Mouse (Mus musculus) liver (tissue): ENCODE measurements at regions not wholly inside any gene's neighbourhood (a gene's known extent, or its start where the extent isn't known, plus 50 kb on each side); places are given as distances from the start of the nearest gene placed in this dataset.

Experiments
- DNase-seq: peaks from one replicate; pipeline ENCODE4 v3.0.0-alpha.2; 2020; ENCODE audit warnings: mixed read lengths

DNA sequence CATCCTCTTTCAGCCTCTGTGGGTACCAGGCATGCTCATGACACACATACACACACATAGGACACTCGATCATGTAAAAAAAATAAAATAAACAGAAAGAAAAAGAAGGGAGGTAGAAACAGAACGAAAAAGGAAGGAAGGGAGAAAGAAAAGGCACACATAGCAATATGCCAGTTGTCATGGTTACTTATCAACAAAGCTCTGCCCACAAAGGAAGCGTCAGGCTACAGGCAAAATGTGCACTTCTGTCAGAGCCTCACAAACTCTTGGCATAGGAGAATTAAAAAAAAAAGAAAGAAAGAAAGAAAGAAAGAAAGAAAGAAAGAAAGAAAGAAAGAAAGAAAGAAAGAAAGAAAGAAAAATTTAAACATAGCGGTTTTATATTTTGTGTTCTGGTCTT lies 56.9 kb upstream of the Sox2 start:
- no peak for DNase-seq

DNA sequence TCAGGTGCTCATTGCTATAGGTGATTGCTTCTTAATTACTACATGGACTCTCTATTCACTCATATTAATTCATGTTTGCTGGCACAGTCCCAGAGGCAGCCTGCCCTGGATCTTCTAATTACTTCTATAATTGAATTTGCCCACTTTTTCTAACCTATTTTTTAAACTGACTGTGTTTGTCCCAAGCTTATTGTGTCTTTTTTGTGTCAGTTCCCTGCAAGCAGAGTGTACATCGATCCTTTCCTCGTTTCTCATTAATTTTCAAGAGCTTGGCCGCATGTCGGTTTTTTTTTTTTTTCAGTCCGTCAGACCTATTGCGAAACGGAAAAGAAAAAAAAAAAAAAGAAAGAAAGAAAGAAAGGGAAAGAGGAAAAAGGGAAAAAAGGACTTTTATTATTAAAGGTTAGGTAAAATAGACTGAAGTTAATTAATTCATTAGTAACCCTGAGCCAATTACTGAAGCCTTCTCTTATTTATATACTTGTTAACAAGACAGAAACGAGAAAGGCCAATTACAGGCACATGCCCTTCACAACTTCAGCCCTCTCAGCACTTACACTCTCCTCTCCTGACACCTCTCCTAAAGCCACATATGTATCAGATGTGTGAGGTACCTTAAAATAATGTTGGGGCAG lies 72.2 kb upstream of the Sox2 start:
- DNase-seq: no peak

DNA sequence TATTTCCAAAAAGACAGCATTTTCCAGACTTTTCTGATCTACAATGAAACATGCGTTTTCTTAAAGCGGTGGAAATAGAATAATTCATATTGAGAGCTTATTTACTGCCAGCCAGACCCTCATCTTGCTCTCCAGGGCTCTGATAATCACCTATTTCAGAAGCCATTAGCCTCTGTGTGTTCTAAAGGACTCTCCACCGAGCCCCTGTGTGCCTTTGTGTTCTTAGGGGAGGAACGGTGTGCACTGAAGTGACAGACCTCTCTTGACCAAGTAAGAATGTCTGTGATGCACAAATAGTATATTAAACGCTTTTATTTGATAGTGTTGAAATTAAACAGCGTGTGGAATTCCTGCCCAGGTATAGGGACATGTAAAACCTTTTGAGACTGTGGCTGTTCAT lies 73.1 kb upstream of the Sox2 start:
- DNase-seq: no peak

DNA sequence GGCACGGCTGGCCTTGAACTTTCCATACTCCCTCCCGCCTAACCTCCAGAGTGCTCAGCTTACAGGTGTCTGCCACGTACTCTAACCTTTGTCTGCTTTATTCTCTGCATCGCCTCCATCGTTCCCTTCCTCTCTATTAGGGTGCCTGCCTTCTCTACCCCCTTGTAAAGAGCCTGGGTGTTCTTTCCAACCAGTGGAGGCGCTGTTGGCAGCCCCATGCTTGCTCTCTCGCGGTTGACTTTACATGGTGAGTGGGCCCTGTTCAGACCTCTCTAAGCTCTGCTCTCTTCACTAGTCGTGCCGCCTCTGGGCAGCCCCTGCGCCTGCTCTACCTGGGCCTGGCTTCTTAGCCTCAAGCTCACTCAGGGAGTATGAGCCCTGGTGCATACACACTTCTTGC lies 74.0 kb upstream of the Sox2 start:
- no peak for DNase-seq

DNA sequence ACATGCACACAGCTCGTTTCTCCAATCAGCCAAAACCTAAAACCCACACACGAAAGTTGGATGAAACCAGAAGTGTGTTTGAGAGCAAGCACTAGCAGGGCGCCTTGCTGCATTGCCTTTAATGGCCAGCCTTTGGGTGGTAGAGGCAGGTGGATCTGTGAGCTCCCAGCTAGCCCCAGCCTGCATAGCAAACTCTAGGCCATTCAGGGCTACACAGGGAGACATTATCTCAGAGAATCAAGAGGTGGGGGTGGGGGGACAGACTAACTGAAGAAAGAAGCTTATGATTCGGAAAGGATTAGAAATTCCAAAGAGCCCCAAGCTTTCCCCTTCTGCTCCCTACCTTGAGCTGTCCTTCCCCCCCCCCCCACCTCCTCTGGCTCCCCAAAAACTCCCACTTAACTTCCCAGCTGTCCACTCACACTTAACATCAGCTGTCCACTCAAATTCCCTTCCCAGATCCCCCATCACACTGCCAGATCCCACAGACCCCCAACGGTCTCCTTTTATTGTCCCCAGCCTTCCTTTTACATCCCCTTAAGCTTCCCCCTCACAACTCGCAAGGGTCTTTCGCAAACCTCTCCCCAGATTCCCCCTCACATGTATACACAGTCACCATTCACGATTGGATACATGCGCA lies 75.4 kb upstream of the Sox2 start:
- no peak for DNase-seq

DNA sequence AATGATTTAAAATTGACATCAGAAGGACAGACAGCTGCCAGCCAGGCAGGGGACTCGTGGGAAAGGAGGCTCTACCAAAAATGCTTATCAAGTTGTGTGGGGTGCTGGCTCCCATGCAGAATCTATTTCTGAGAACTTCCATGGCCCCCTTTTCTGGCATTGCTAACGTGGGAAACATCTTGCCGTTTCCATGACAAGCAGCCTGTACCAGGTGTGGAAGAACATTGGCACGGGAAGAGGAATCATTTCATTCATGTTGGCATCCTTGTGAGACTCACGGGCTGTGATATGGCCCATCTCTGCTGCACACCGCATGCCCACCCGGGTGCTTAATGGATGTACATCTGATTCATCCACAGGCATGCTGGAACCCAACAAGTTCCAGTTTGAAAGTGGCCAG lies 76.9 kb upstream of the Sox2 start:
- DNase-seq: no peak

DNA sequence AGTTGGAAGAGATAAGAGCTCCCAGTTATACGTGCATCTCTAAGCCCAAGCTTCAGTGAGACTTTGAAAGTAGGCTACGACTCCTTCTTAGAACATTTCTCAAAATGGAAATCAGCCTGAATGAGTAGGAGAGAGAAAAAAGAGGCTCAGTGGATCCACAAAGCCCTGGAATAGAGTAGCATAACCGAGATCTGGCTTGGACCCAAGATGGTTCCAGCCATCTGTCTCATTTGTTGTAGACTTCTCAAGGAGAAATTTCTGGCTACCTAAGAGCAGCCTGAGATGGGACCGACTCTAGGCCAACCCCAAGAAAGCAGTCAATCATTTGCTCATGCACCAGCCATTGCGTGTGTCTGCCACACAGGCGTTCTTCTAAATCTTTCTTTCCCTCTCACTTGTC lies 78.1 kb upstream of the Sox2 start:
- DNase-seq: no peak

DNA sequence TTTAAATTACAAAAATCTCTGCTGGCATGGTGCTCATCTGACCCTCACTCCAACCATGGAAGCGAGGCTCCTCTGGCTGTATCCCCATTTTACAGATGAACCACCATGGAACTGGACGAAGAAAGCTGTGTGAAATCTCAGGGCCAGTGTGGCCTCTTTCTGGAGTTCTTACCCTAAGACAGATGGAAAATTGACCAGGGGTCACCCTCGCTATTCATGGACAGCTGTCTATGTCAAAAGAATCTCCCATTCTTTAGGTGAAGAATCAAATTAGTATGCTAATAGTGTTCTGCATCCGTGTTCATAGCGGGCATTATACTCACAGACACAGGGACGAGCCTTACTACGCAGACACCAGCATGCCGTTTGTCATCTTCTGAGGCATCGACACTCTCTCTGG lies 78.6 kb upstream of the Sox2 start:
- no peak for DNase-seq

DNA sequence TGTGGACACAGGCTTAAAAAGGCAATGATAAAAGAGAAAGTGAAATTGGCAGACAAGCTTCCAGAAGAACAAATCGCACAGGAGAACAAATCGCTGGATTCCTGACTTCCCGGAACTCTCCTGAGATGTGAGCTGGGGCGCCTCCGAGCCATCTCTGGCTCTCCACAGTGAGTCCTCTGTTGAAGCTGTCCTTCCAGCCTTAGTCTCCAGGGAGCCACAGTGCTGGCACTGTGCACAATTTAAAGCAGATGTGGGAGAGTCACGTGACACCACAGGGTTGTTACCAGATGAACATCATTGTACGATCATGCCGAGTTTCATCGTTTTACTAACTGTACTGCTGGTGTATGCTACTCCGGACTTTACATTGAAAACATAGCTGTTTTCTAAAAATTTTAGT lies 80.2 kb upstream of the Sox2 start:
- DNase-seq: no peak

DNA sequence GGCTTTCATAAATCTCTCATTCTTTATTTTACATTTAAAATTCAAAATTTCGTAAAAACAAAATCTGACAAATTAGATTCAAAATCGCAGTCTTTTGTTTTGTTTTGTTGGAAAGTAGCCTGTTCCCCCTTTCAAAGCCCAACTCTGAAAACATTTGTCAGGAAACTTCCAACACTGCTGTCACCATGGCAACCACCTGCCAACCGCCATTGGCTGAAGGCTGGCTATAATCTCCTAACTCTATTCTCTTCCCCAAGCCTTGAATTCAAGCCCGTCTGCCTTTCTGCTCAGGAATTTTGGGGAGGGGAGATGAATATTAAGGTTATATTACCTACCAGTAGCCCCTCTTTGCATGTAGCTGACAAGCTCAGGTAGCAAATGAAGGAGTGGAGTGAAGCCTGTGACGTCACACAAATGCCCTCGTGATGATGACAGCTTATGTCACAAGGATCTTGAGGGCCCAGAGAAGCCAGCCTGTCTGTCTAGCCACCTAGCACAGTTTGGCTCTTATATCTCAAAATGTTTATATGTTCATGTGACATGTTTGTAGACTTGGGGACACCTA lies 82.0 kb upstream of the Sox2 start:
- no peak for DNase-seq

DNA sequence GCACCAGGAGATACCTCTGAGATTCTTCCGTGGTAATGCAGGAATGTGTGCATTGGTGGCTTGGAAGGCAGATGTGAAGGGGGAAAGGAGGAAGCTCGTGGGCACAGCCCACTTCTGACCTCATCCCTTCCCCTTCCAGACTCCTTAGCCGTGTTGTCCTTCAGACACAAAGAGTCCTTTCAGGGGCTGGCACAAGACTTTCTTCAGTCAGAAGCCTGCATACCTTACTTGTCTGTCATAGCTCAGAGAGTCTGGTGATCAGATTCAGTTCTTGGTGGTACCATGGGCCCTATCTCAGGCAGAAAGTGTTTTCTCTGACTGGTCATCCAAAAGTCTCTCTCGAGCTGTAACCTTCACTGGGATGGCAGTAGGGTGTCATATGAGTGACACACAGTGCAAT lies 84.8 kb upstream of the Sox2 start:
- no peak for DNase-seq

DNA sequence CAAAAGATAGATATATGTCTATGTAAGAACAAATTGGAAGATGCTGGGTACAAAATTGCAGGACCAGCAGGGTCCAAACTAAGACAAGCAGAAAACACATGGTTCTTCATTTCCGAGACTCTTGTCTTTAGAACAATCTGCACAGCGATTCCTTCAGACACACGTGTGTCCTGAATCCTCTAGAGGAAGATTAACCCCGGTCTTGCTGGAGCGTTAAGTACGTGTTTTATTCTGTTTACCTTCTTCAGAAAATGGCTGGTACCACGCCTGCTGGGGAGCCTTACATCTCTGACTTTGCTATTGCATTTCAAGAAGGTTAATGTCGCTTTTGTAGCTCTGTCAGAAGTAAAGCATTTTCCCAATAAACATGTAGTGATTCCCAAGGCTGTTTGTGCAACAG lies 87.3 kb upstream of the Sox2 start:
- DNase-seq: no peak

DNA sequence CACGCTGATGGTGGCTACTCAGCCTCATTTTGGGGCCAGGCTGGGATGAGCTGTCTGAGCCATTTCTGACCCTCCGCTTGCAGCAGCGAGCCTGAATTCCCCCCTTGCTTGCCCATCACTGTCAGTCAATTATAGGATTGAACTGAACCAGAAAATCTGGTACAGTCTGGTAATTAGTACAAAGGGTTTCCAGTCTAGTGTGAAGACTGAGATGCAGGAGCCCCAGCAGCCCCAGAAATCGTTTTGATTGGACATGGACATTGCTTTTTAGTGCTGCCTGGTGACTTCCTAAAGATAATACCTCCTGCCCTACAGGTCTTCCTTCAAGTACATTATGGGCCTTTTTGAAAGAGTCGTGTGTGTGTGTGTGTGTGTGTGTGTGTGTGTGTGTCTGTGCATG lies 88.5 kb upstream of the Sox2 start:
- DNase-seq: no peak

DNA sequence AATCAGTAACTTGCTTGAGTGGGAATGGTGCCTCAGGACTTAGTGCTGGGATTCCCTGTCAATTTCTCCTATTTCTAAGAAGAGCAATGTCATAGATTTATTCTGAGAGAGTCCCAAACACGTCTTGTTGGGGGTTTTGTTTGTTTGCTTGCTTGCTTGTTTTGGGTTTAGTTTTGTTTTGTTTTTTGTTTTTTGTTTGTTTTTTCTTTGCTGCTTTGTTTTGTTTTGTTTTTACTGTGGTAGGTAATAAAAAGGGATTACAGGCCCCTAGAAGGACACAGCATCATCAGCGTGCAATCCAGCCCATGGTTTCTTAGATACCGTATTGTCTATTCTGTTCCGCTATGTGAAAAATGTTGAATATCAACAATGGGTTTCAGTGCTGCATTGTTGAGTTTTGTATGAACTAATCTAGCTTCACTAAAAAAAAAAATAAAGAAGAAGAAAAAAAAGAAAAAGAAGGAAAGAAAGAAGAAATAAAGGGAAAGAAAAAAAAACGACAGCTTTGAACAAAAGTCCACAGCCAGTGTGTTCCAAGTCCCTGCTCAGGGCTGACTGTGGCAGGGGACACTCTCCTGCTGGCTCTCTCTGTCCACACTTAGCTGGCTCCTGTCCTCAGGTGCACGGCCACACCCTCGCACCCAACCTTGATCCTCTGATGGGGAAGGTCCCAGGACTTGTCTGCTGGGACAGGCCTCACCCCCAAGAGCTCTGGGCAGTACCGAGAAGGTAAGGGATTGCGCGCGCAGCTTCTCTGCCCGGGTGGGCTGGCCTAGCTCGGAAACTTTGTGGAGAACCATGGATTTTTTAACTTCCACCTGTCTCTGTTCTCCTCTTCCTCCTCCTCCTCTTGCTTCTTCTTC lies 90.1 kb upstream of the Sox2 start:
- DNase-seq: no peak

DNA sequence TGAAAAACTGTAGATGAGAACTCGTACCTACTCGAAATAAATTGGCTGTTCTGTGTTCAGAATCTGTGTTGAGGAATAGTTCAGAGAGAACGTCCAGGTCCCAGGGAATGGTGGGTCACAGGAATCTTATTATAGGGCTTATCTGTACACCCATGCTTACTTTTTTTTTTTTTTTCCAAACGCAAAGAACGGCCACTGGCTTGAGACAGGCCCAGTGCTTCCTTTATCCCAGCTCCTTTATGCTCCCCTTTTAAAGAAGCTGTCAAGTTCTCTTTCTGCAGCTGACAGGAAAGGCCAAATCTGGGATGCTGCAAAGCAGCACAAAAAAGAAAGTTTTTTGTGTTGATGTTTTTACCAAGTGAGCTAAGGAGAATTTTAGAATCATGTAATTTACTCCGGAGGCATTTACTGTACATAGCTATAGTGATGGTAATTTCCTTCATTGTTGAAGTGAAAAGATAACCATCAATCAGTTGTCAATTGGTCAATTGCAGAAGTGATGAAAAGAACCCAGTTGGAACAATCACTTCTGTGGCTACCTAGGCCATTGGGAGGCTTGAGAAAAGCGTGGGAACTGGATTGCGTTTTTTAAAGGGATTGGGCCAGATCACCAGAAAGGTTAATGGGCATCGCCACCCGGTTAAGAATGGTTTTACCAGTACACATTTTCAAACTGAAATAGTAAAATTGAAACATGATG lies 91.2 kb upstream of the Sox2 start:
- no peak for DNase-seq

DNA sequence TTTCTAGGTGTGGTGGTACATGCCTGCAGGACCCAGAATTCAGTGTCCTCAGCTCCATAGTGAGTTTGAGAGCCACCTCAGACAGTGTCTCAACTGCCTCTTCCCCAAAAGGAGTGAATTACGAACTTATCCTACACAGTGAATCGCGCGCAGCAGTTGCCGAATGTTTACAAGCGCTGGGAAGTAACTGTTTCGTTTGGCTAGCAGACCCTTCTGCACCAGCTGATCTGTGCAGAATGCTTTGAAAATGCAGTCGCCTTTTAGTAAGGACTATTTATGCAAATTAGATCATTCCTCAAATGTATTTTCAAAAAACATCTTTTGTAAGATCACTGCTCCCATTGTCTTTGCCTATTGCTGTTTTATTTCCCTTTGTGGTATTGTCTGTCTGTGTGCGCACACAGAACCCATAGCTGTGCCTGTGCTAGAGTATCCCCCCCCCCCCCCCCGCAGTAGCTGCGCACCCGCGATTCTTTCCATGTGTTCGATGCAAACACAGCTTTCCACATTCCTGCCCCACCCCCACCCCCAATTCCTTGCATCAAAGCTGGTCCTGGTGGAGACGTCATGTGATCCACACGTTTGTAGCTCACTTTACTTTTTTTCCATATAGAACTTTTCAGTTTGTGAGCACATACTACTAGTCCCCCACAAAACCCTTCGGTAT lies 97.5 kb upstream of the Sox2 start:
- no peak for DNase-seq

DNA sequence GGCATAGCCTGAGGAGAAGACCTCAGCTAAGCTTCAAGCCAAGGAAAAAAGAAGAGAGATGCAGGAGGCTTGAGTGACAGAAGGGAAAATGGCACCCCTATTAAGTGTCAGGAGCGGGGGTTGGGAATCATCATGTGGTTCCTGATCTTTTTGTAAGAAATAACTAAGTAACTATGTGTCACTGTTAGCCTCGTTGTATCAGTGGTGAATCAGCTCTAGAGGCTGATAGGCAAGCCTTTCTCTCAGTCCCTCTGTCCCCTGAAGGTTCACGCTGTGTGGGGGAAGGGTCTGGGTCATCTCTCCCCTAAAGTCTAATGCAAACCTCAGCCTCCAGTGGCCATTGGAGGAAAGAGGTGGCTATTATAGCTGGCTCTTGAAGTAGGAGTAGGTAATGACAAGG lies 99.1 kb upstream of the Sox2 start:
- DNase-seq: no peak

DNA sequence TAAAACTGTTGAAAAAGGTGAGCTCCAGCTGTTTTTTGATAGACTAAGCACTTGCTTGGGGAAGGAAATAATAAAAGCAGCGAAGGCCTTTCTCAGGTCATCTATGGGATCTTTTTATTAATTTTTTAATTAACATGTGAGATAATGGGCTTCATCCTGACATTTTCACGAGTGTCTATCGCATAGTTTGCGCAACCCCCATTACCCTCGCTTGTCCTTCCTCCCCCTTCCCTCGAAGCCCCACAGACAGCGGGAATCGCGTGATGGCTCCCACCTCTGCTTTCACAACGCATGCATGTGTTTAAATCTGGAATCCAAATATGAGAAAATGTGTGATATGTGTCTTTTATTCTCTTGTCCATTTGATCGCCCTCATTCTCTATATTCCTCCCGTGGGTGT lies 100.0 kb upstream of the Sox2 start:
- DNase-seq: no peak

DNA sequence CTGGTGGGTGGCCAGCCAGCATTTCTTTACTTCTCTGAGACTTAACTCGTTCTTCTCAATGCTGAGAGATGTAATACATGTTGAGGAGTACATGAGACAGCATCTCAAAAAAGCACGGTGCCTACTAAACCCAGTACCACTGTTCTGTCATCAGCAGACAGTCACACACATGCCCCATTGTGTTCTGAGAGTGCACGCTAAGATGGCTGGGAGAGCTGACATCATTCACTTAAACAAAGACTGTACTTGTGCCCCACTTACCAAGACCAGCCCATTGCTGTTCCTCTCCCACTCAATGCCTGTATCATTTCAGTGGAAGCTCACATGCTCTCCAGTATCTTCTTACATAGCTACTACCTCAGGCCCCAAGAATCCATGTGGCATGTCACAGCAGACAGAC lies 117.8 kb upstream of the Sox2 start:
- no peak for DNase-seq

DNA sequence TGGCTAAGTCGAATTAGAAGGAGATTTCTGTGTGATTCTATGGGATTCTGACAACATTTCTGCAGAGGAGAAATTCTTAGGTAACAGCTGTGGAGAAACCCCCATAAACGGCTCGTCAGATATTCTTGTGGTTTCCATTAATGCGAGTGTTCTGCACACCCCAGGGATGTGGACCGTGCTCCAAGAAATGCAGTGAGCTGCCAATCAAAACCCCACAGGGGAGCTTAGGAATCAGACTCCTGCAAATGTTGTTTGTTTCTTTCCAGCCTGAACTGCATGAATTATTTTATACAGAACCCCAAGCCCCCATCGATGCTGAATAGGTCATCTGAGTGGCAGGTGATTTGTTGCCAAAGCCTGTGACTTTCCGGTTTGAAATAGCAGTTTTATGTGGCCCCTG lies 118.4 kb upstream of the Sox2 start:
- DNase-seq: no peak

DNA sequence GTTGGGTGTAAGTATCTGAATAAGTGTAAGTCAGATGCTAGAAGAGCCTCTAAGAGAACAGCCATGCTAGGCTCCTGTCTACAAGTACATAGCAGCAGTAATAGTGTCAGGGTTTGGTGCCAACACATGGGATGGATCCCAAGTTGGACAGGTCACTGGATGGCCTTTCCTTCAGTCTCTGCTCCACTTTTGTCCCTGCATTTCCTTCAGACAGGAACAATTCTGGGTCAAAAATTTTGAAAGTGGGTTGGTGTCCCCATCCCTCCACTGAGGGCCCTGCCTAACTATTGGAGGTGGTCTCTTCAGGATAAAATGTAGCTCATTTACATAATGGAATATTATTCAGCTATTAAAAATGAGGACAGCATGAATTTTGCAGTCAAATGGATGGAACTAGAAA lies 122.7 kb upstream of the Sox2 start:
- DNase-seq: no peak

DNA sequence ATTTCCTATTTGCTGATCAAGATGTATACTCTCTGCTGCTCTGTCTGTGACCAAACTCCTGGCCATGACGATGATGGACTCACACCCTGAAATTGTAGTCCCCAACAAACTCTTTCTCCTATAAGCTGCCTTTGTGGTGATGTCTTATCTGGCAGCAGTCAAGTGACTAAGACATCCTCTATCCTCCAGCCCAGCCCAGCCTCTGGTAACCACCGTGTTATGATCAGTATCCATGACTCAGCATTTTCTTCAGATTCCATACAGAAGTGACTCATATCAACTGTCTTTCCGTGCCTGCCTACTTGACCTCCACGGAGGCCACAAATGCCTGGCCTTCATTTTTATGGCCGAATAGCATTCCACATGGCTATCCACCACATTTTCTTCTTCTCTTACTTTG lies 124.5 kb upstream of the Sox2 start:
- DNase-seq: no peak
